Mouse (Mus musculus) MEL-GATA-1-ER (cell line): ENCODE results near the gene Coro1b.

ENCODE experiments used
- DNase-seq: peaks from one replicate; pipeline ENCODE4 v3.0.0-alpha.2; 2012; ENCODE audit warnings: low read depth; ENCODE audit errors: extremely low read depth

The Coro1b gene

DNA sequence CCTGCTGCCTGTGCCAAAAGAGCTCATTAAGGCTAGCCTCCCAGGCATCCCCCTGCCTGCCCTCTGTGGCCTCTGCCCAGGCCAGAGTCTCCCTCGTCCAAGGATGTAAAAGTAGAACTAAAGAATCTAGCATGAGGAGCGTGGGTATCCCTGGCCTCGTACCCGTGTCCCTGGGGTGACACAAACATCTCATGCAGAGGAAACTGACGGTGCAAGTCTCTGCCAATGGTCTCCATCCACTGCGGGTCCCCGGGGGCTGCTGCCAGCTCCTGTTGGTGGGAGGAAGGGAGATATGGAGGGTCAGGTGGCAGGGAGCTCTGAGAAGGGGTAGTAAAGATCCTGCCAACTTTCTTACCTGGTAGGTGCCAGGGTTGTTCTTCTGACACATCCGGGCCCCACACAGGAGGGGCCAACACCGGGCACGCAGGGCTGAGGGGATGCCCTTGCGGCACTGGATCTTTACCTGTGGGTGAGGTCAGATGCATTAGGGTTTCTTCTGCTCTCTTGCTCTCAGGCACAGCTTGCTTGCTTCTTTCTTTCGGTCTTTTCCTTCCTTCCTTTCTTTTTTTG is 40.7 kb downstream of the Coro1b start:
- no peak for DNase-seq

DNA sequence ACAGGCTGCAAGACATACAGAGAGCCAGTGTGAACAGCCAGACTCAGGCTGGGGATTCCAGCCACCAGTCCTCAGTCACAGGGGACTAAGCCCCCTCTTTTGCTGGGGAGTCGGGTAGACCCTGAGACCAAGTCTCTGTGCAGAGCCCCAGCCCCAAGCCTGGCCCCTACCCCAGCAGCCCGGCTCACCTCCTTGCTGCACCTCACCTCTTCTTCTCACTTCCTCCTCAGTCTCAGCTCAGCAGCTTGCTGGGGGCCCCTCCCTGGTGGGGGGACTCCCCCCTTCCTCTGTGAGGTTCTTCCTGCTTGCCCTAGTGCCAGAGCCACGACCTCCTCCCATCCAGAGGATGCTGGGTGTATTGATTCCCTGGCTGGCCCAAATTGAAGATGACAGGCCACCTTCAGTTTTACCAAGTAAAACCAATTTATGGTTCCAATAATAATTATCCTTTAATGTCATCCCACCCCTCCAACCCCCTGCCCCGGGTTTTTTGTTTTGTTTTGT is 42.5 kb downstream of the Coro1b start, which contains the start of gene Tbc1d10c:
Tbc1d10c (minus strand) TSS at position 454 of the 504 bp plus-strand sequence.
- DNase-seq = no peak

DNA sequence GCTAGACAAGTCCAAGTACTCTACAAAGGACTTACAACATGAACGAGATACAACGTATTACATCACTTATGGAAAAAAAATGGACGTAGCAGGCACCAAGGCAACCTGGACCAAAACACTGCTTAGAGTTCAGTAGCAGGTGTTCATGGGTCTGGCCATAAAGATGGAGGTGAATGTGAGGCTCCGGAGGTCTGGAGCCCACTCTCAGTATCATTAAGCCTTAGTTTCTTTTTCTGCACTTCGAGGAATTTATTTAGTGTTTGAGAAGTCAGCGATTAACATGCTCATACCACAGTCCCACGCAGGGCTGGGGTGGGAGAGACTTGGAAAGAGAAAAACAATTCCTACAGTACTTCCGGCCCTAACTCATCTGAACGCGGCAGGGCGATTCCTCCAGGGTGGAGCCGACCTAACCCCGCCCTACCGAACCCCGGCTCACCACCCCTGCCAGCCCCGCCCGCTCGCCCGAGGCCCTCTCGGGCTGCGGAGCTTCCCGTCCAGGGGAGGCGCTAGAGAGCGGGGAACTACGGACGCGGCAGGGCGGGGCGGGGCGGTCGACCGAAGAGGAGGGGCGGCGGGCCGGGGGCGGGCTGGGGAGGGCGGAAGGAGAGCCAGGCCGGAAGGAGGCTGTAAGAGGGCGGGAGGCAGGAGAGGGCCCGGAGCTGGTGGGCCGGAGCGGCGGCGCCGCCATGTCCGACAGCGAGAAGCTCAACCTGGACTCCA is 43.3 kb downstream of the Coro1b start, which contains the start of gene Ppp1ca:
Ppp1ca (plus strand) TSS at position 538 of the 723 bp plus-strand sequence.
- DNase-seq = peak; percentile 68

DNA sequence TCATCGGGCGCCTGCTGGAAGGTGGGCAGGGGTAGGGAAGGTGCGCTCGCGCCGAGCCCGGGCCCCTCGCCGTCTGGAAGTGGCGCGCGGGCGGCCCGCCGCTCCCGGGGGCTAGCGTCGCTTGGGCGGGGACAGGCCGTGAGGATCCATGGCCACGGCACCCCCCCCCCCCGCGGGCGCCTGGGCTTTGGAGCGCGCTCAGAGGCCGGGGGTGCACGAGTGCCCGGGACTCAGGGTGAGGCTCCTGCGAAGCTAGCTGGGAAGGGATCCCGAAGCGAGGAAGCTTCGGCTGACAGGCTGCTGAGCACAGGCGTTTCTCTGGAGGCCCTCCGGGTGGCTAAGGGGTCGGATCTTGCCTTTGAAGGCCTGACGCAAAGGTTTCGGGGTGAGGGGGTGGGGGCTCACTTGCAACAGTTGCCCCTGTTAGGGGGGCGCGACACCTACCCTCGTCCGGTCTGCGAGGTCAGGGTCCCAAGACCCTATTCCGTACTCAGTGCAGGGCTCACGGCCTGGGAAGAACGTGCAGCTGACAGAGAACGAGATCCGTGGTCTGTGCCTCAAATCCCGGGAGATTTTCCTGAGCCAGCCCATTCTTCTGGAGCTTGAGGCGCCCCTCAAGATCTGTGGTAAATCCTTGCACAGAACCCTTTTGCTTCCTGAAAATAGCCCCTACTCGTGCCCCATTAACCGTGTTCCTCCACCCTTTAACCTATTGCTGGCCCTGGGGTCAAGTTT is 44.0 kb downstream of the Coro1b start:
- no peak for DNase-seq

DNA sequence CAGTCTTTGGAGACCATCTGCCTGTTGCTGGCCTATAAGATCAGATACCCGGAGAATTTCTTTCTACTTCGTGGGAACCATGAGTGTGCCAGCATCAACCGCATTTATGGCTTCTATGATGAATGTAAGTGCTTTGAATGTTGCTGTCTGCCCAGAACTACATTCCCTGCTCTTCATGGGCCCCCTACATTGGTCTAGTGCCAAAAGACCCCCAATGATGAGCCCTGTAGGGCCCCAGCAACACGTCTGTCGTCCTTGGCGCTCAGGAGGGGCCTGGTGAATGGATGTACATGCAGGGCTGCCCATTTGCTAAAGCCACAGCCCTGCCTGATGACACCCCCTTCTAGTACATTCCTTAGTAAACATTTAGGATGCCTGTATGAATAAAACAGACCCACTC is 44.7 kb downstream of the Coro1b start:
- no peak for DNase-seq

DNA sequence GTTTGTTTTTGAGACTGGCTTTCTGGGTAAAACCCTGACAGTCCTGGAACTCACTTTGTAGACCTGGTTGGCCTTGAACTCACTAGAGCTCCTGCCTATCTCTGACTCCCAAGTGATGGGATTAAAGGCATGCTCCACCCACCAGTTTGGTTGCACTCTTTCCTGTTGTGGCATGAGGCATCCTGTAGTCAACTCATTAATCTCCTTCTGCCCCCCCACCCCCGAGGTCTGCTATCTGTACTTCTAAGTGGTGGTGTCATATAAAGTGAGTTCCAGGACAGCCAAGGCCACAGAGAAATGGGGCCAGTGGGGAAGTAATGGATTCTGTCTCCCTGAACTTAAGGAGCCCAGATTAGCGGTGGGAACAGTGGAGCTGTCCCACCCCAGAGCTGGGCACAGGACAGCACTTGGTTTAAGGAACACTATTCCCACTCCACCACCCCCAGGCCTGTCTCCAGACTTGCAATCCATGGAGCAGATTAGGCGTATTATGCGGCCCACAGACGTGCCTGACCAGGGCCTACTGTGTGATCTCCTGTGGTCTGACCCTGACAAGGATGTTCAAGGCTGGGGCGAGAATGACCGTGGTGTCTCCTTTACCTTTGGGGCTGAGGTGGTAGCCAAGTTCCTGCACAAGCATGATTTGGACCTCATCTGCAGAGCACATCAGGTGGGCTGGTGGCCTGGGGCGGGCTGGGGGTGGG is 45.8 kb downstream of the Coro1b start:
- DNase-seq = no peak

DNA sequence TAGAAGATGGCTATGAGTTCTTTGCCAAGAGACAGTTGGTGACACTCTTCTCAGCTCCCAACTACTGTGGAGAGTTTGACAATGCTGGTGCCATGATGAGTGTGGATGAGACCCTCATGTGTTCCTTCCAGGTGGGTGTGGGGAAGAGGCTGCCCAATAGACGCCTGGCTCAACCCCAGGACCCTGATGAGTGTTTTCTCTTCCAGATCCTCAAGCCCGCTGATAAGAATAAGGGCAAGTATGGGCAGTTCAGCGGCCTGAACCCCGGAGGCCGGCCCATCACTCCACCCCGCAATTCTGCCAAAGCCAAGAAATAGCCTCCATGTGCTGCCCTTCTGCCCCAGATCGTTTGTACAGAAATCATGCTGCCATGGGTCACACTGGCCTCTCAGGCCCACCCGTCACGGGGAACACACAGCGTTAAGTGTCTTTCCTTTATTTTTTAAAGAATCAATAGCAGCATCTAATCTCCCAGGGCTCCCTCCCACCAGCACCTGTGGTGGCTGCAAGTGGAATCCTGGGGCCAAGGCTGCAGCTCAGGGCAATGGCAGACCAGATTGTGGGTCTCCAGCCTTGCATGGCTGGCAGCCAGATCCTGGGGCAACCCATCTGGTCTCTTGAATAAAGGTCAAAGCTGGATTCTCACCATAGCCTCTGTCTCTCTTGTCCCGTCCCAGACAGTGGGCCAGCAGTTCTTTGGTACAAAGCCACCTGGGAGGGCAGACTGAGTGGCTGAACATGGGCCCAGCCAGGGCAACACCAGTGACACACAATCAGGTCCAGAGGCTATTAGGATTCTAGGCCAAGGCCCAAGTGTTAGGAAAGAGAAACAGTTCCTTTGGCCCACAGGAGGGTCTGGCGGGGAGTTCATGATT is 46.6 kb downstream of the Coro1b start:
- DNase-seq = no peak

DNA sequence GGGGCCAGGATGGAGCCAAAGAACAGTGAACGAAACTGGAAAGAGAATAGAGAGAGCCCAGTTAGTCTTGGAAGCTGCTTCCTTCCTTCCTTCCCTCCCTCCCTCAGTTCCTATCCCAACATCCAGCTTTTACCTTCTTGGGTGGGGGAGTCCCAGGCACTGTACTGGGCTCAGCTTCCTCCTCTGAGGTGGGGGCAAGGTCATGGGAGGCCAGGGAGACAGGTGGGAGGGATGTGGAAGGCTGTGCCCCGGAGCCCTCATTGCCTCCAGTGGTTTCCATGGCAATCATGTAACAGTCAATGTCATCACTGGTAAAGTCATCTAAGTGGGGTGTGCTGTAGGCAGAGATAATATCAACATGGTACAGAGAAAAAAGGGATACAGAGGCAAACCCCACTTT is 47.6 kb downstream of the Coro1b start:
- no peak for DNase-seq

DNA sequence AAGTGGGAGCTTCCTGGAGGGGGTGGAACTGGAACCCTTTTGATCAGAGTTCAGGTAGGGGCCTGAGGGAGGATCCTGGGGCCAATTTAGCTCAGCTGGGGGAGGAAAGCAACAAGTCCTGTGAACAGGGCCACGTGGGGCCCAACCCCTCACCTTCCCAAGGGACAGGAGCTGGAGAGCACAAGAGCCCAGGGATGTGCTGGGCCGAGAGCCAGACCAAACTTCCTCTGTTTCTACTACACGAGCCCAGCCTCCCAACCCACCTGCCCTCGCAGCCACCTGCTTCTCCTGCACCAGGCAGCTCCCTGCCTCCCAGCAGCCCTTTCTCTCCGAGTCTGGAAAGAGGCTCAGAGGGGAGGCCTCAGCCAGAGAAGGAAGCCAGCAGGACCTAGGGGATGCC is 48.1 kb downstream of the Coro1b start:
- no peak for DNase-seq

DNA sequence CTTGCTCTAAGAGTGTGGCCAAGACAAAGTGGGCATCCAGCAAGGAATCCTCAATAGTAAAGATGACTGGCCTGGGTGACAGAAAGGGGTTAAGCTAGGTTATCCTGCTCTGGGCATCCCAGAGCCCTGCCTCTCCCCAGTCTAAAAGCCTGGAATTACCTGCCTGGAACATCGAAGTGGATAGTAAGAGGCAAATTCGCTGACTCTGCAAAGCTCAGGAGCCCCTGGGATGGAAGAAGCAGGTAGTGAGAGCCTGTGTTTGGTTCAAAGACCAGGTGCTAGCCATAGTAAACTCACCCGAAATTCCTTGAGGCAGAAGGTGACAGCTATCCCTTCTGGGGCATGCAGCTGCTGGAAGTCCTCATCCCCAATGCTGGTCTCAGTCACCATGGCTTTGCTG is 48.8 kb downstream of the Coro1b start:
- DNase-seq = no peak

DNA sequence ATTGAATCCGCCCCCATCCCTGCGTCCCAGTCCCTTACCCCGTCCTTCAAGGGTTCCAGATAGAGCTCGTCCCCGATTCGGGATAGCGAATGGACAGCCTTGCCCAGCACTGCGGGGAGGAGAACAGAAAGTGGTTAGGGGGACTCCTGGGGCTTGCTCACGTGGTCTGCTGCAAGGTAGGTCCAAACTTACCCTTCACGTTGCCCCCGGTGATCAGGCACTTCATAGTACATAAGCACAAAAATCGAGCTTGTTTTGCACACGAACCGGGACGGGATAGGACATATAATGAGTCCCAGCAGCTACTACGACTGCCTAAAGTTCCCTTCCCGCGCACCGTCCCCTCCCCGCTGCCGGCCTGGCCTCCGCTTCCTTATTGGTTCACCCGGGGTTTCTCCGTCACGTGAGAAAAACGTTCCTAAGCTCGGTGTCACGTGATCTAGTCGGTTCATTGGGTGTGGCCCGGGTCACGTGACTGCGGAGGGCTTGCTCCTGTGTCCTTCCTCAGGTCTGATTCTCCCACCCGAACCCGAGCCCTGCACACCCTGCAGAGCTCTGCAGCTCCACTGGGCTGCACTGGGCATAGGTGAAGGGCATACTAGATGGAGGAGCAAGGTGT is 53.0 kb downstream of the Coro1b start, which contains the start of gene Rad9a:
Rad9a (minus strand) TSS at position 372 of the 619 bp plus-strand sequence.
- peak; percentile 96 for DNase-seq

DNA sequence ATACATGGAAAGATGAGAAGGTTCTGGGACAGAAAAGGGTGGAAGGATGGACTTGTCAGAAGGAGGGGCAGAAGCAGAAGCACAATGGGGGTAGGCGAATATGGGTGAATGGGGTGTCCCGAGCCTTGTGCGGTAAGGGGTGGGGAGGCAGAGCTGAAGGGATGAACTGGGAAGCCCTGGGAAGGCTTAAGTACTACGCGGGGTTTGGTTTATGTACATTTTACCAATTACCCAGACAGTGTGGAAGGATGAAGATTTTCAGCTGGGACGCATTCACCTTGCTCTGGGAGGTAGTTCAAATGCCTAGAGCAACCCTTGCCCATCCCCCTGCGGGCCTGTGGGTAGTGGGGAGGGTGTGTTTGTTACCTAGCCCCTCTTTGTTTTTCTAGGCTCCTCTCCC is 53.7 kb downstream of the Coro1b start:
- no peak for DNase-seq

DNA sequence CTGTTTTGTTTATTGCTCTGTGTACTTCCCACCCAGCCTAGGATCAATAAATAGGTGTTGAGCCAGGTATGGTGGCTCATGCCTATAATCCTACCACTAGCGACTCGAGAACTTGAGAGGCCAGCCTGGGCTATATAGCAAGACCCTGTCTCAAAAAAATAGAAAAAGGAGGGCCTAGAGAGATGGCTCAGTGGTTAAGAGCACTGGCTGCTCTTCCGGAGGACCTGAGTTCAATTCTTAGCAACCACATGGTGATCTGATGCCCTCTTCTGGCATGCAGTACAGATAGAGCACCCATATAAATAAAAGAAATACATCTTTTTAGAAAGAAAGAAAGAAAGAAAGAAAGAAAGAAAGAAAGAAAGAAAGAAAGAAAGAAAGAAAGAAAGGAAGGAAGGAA is 54.7 kb downstream of the Coro1b start:
- DNase-seq = no peak
